Mouse (Mus musculus) embryonic fibroblast, embryonic 13.5 days (primary cell): Measurements from ENCODE around the gene Ilk.

Source experiments
- CTCF ChIP-seq: IDR thresholded peaks from 2 replicates; pipeline ENCODE4 v1.5.1; 2011; ENCODE audit warnings: mild to moderate bottlenecking, control low read depth, low read length, moderate library complexity, borderline replicate concordance; ENCODE audit not compliant: insufficient read depth
- POLR2A ChIP-seq: IDR thresholded peaks from 2 replicates; pipeline ENCODE4 v1.6.1; 2011; ENCODE audit warnings: low read depth, mild to moderate bottlenecking, control low read depth, low read length, moderate library complexity

GRCm38 (mm10) chr7:105783861-105784260 lies 47.5 kb downstream of the Ilk start:
- TF ChIP-seq POLR2A (no peak), CTCF (no peak)
